ENCODE assay signal across 16 mouse cellular contexts in the genomic region with DNA sequence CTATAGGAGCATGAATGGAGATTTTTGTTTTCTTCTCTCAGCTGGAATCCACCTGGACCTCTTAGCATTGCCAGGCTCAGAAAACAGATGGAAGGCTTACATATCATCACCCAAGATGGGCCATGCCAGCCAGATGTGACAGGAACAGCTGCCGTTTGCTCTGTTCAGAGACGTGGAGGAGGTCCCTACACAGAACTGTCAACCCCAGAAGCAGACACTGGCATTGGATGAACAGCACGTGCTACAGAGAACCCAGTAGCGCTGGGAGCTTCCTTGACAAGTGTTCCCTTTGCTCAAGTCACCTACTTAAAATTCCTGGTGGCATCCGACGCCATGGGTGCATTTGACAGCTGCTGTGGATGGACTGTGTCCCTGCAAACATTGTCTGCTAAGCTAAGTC.
"Had no signal": no experiment of that assay in that cellular context is flagged by ENCODE, and none has a peak within 500 bp of the region (broad histone marks: within the 10 kb centered on the region; RNA-seq: fewer than 3 reads in every experiment).

No protein-coding gene starts in this region.

- H3K36me3 ChIP-seq: neural tube, embryonic 13.5 days; neural tube, embryonic 15.5 days; stomach, embryonic 15.5 days had no signal

- H3K4me3 ChIP-seq: neural tube, embryonic 13.5 days; neural tube, embryonic 15.5 days; stomach, embryonic 15.5 days had no signal

- H3K9ac ChIP-seq: neural tube, embryonic 13.5 days; neural tube, embryonic 15.5 days; stomach, embryonic 15.5 days had no signal

- H3K27me3 ChIP-seq: neural tube, embryonic 13.5 days; neural tube, embryonic 15.5 days; stomach, embryonic 15.5 days had no signal

- H3K27ac ChIP-seq: neural tube, embryonic 13.5 days; neural tube, embryonic 15.5 days; stomach, embryonic 15.5 days; stomach, postnatal 0 days had no signal

- DNase-seq: retina, postnatal 1 day; right cerebral cortex, adult 18-20 months; right cerebral cortex, postnatal 14 days; right cerebral cortex, postnatal 25 days; right cerebral cortex, postnatal 4 days; spleen, adult 18-20 months; thymus, adult 18-20 months; thymus, adult 2 months; thymus, postnatal 14 days; thymus, postnatal 25 days; thymus, postnatal 36 days; thymus, postnatal 4 days had no signal

- H3K4me1 ChIP-seq: neural tube, embryonic 13.5 days; neural tube, embryonic 15.5 days; stomach, embryonic 15.5 days had no signal

- H3K9me3 ChIP-seq: neural tube, embryonic 15.5 days; stomach, embryonic 15.5 days had no signal
